Mouse (Mus musculus) hindbrain, embryonic 12.5 days (tissue): ENCODE data around the gene Il27. TPM values are rescaled to one million over a fixed set of nuclear protein-coding genes. Genes with fewer than 3 reads are reported as not detected.

ENCODE experiments used
- ATAC-seq: fragments of 200-750 bp; cut with Nextera tagmentation; 2 replicates; pipeline ENCODE4 v1.8.0; 2017; ENCODE audit warnings: moderate TSS enrichment; ENCODE audit not compliant: low FRiP score
- H3K27ac ChIP-seq: fragments of 300-500 bp; sonication (generic); 2 replicates; pipeline ENCODE4 v1.5.1; 2016; ENCODE audit warnings: mild to moderate bottlenecking
- H3K27me3 ChIP-seq: fragments of 300-500 bp; sonication (generic); 2 replicates; pipeline ENCODE4 v1.6.1; 2016; ENCODE audit warnings: mild to moderate bottlenecking
- H3K36me3 ChIP-seq: fragments of 300-500 bp; sonication (generic); 2 replicates; pipeline ENCODE4 v1.6.1; 2016; ENCODE audit warnings: mild to moderate bottlenecking
- H3K4me1 ChIP-seq: fragments of 300-500 bp; sonication (generic); 2 replicates; pipeline ENCODE4 v1.6.1; 2016
- H3K4me2 ChIP-seq: fragments of 300-500 bp; sonication (generic); replicated peaks from 2 replicates; pipeline ENCODE4 v1.6.1; 2016; ENCODE audit warnings: mild to moderate bottlenecking
- H3K4me3 ChIP-seq: fragments of 300-500 bp; sonication (generic); 2 replicates; pipeline ENCODE4 v1.5.1; 2016; ENCODE audit warnings: mild to moderate bottlenecking
- H3K9ac ChIP-seq: fragments of 300-500 bp; sonication (generic); 2 replicates; pipeline ENCODE4 v1.6.1; 2016; ENCODE audit warnings: mild to moderate bottlenecking, moderate library complexity
- H3K9me3 ChIP-seq: fragments of 300-500 bp; sonication (generic); replicated peaks from 2 replicates; pipeline ENCODE4 v1.6.1; 2016; ENCODE audit warnings: mild to moderate bottlenecking
- WGBS: fragments of 180-500 bp; shearing (Covaris S2); methylation state at CpG from one replicate; pipeline ENCODE4 v1.1.7; 2016; 5-methylcytosine and 5-hydroxymethylcytosine counted together
- polyA plus RNA-seq: library from polyadenylated mRNA; unstranded; fragments of >200 nt; fragmentation: Nextera tagmentation; extraction: Ambion mirVana; gene quantifications from 2 replicates; pipeline ENCODE4 v1.2.1, GENCODE M21; 2016

The Il27 gene
- polyA plus RNA-seq, 1 experiment from 2014 or later, result not detected

- Histone ChIP-seq H3K4me2 (no peak overlapping the region), H3K36me3 (no peaks in the 10 kb centered on the region), H3K4me3 (no peak overlapping the region), H3K27me3 (no peaks in the 10 kb centered on the region), H3K27ac (no peak overlapping the region), H3K9me3 (no peaks in the 10 kb centered on the region), H3K9ac (no peak overlapping the region), H3K4me1 (no peaks in the 10 kb centered on the region)
- no peak for ATAC-seq
- WGBS, result 81% methylated on average over 6 of the region's 6 CpGs
Observed at GRCm38 (mm10) chr7:126598919-126599318, 4.2 kb upstream of the Il27 start.

- no peak for ATAC-seq
- Histone ChIP-seq H3K9me3 (no peaks in the 10 kb centered on the region), H3K4me2 (no peak overlapping the region), H3K9ac (no peak overlapping the region), H3K27me3 (no peaks in the 10 kb centered on the region), H3K36me3 (no peaks in the 10 kb centered on the region), H3K27ac (no peak overlapping the region), H3K4me3 (no peak overlapping the region), H3K4me1 (no peaks in the 10 kb centered on the region)
- 73% methylated on average over 6 of the region's 6 CpGs for WGBS
Observed at GRCm38 (mm10) chr7:126596414-126596813, 1.7 kb upstream of the Il27 start.

GRCm38 (mm10) chr7:126595890-126596289, 1.1 kb upstream of the Il27 start:
- Histone ChIP-seq H3K4me2 (no peak overlapping the region), H3K9ac (no peak overlapping the region), H3K4me1 (no peaks in the 10 kb centered on the region), H3K4me3 (no peak overlapping the region), H3K27ac (no peak overlapping the region), H3K27me3 (no peaks in the 10 kb centered on the region), H3K9me3 (no peaks in the 10 kb centered on the region), H3K36me3 (no peaks in the 10 kb centered on the region)
- 83% methylated on average over 5 of the region's 5 CpGs for WGBS
- ATAC-seq, result no peak

DNA sequence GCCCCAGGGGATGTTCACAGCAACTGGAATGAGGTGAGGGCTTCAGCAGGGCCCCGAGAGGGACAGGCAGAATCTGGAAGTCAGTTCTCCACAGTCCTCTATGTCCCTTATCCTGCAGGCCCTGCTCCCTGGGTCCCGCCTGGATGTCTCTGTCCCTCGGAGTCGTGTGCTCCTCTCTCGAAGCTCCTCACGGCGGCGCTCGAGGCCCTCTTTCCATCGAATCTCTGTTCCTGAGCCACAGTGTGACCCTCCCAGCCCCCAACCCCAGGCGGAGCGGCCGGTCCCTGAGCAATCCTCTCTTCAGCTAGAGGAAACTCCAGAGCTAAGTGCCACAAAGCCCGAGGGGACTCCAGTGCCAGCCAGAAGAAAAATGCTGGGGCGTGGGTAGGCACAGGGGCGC, 7.0 kb downstream of the Il27 start:
- Histone ChIP-seq H3K4me2 (peak overlapping the region; percentile 32), H3K27me3 (peaks cover 29% of the 10 kb centered on the region), H3K9me3 (no peaks in the 10 kb centered on the region), H3K4me3 (no peak overlapping the region), H3K27ac (no peak overlapping the region), H3K4me1 (peaks cover 9% of the 10 kb centered on the region), H3K9ac (peak overlapping the region; percentile 32; the same call in 1 of the 2 replicates), H3K36me3 (no peaks in the 10 kb centered on the region)
- ATAC-seq, result 0 out of 2 replicates have a peak, but pooled peaks have one; percentile 36
- WGBS, result 3% methylated on average over 16 of the region's 16 CpGs

DNA sequence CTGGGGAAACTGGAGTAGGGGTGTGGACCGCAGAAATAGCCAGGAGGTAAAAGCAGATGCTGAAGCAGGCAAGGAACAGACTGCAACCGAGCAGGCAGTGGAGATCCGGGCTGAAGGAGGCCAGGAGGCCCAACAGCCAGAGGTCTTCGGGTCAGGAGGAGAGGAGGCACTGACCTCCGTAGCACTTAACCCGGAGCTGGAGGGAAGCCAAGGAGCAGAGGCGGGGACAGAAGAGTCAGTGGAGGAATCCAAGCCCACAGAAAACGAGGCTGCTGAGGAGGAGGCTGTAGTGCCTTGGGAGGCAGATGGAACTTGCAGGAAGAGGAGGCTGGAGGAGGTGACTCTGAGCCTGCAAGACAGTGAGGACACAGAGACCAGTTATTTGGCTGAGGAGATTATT, 7.9 kb downstream of the Il27 start:
- Histone ChIP-seq H3K4me1 (peaks cover 12% of the 10 kb centered on the region), H3K27me3 (peaks cover 29% of the 10 kb centered on the region), H3K27ac (no peak overlapping the region), H3K9ac (no peak overlapping the region), H3K4me2 (no peak overlapping the region), H3K36me3 (no peaks in the 10 kb centered on the region), H3K4me3 (no peak overlapping the region), H3K9me3 (no peaks in the 10 kb centered on the region)
- 69% methylated on average over 8 of the region's 8 CpGs for WGBS
- no peak for ATAC-seq

- Histone ChIP-seq H3K4me2 (no peak within 1 kb of the TSS), H3K4me1 (peaks cover 12% of the 10 kb centered on the region), H3K4me3 (no peak within 1 kb of the TSS), H3K9ac (no peak within 1 kb of the TSS), H3K27ac (no peak within 1 kb of the TSS), H3K36me3 (no peaks in the 10 kb centered on the region), H3K9me3 (no peaks in the 10 kb centered on the region), H3K27me3 (peaks cover 29% of the 10 kb centered on the region)
- 75% methylated on average over 6 of the region's 6 CpGs for WGBS
- no peak for ATAC-seq
Observed at GRCm38 (mm10) chr7:126585717-126586116, 9.0 kb downstream of the Il27 start, which contains the start of gene Cln3. Gene Cln3 (minus strand): TSS chr7:126585817.

DNA sequence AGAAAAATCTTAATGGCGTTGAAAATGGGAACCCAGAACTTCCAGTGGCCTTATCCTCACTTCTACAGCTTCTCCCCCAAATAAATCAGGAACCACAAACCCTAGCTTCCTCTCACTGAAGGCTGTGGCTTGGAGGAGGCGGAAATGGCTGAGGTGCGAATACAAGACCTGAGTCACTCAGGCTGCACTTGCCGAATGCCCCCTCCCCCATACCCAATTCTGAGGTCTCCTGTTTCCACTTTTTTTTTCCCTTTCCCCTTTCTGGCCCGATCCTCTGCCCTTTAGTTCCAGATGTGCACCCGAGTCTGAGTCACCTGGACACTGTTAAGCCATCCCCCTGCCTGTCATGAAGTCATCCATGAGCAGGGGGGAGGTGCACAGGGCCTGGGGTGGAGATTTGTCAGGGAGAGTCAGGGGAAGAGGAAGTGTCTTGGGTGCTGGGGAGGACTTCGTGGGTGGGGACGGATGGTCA, 10.2 kb downstream of the Il27 start, which contains the start of gene Apobr:
TSS of gene Apobr (plus strand) at position 437 of the 472 bp plus-strand sequence.
- Histone ChIP-seq H3K4me1 (peaks cover 12% of the 10 kb centered on the region), H3K27me3 (peaks cover 29% of the 10 kb centered on the region), H3K9me3 (no peaks in the 10 kb centered on the region), H3K27ac (no peak within 1 kb of the TSS; the same call in 1 of the 2 replicates), H3K9ac (no peak within 1 kb of the TSS), H3K4me2 (peak within 1 kb of the TSS; percentile 82), H3K4me3 (peak within 1 kb of the TSS; percentile 48; the same call in 1 of the 2 replicates), H3K36me3 (no peaks in the 10 kb centered on the region)
- ATAC-seq, result no peak
- 78% methylated on average over 8 of the region's 8 CpGs for WGBS

GRCm38 (mm10) chr7:126583761-126584160, 11.0 kb downstream of the Il27 start:
- peak overlapping the region; percentile 48 for H3K4me3 ChIP-seq
- H3K36me3 ChIP-seq, result peaks cover 3% of the 10 kb centered on the region
- peaks cover 29% of the 10 kb centered on the region for H3K27me3 ChIP-seq
- H3K9me3 ChIP-seq, result no peaks in the 10 kb centered on the region
- ATAC-seq, result no peak
- H3K9ac ChIP-seq, result no peak overlapping the region
- peak overlapping the region; percentile 82 for H3K4me2 ChIP-seq
- H3K27ac ChIP-seq, result peak overlapping the region; percentile 73; the same call in 1 of the 2 replicates
- H3K4me1 ChIP-seq, result peaks cover 12% of the 10 kb centered on the region
- 62% methylated on average over 6 of the region's 6 CpGs for WGBS

- H3K27me3 ChIP-seq, result peaks cover 29% of the 10 kb centered on the region
- H3K9me3 ChIP-seq, result no peaks in the 10 kb centered on the region
- peak overlapping the region; percentile 48 for H3K4me3 ChIP-seq
- peaks cover 8% of the 10 kb centered on the region for H3K36me3 ChIP-seq
- H3K27ac ChIP-seq, result peak overlapping the region; percentile 73
- WGBS, result under 1% methylated on average over 22 of the region's 22 CpGs
- peak overlapping the region; percentile 62 for H3K9ac ChIP-seq
- H3K4me1 ChIP-seq, result peaks cover 12% of the 10 kb centered on the region
- ATAC-seq, result peak; percentile 82
- H3K4me2 ChIP-seq, result peak overlapping the region; percentile 82
Observed at GRCm38 (mm10) chr7:126583251-126583709, 11.5 kb downstream of the Il27 start.

GRCm38 (mm10) chr7:126582759-126583158, 12.0 kb downstream of the Il27 start:
- Histone ChIP-seq H3K36me3 (peaks cover 11% of the 10 kb centered on the region), H3K4me2 (peak overlapping the region; percentile 82), H3K4me1 (peaks cover 9% of the 10 kb centered on the region), H3K27me3 (peaks cover 29% of the 10 kb centered on the region), H3K9ac (peak overlapping the region; percentile 62), H3K4me3 (peak overlapping the region; percentile 48), H3K27ac (no peak overlapping the region), H3K9me3 (no peaks in the 10 kb centered on the region)
- ATAC-seq, result peak; percentile 70
- 2% methylated on average over 20 of the region's 20 CpGs for WGBS

DNA sequence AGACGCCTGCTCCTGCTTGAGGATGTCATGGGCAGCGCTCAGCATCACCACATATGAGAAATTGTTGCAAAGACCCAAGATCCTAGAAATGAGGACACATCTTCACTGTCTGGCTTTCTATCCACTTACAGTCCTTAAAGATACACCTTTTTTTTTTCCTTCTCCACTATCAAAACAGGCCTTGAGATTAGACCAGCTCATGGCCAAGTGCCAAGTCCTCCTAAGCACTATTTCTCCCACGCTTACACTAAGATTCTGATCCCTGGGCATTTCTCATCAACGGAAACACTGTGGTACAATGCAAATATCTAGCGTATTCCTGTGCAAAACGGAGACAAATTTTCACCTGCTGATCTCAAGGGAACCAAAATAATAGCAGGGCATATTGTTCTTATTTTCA, 13.1 kb downstream of the Il27 start:
- H3K4me3 ChIP-seq, result no peak overlapping the region
- H3K9me3 ChIP-seq, result no peaks in the 10 kb centered on the region
- H3K4me2 ChIP-seq, result no peak overlapping the region
- no peak for ATAC-seq
- peaks cover 19% of the 10 kb centered on the region for H3K27me3 ChIP-seq
- no peak overlapping the region for H3K9ac ChIP-seq
- no peak overlapping the region for H3K27ac ChIP-seq
- peaks cover 6% of the 10 kb centered on the region for H3K4me1 ChIP-seq
- 94% methylated on average over 6 of the region's 6 CpGs for WGBS
- peaks cover 18% of the 10 kb centered on the region for H3K36me3 ChIP-seq

- no peak overlapping the region for H3K9ac ChIP-seq
- H3K9me3 ChIP-seq, result no peaks in the 10 kb centered on the region
- H3K27me3 ChIP-seq, result no peaks in the 10 kb centered on the region
- 57% methylated on average over 8 of the region's 8 CpGs for WGBS
- ATAC-seq, result no peak
- H3K4me1 ChIP-seq, result peaks cover 6% of the 10 kb centered on the region
- H3K27ac ChIP-seq, result no peak overlapping the region
- H3K4me2 ChIP-seq, result no peak overlapping the region
- H3K36me3 ChIP-seq, result peaks cover 26% of the 10 kb centered on the region
- H3K4me3 ChIP-seq, result no peak overlapping the region
Observed at GRCm38 (mm10) chr7:126579172-126579571, 15.6 kb downstream of the Il27 start.

- Histone ChIP-seq H3K4me3 (no peak overlapping the region), H3K9me3 (no peaks in the 10 kb centered on the region), H3K9ac (no peak overlapping the region), H3K27me3 (no peaks in the 10 kb centered on the region), H3K4me1 (no peaks in the 10 kb centered on the region), H3K4me2 (no peak overlapping the region), H3K27ac (no peak overlapping the region), H3K36me3 (peaks cover 33% of the 10 kb centered on the region)
- WGBS, result 60% methylated on average over 8 of the region's 8 CpGs
- no peak for ATAC-seq
Observed at GRCm38 (mm10) chr7:126576946-126577345, 17.8 kb downstream of the Il27 start.
